In the genomic region with DNA sequence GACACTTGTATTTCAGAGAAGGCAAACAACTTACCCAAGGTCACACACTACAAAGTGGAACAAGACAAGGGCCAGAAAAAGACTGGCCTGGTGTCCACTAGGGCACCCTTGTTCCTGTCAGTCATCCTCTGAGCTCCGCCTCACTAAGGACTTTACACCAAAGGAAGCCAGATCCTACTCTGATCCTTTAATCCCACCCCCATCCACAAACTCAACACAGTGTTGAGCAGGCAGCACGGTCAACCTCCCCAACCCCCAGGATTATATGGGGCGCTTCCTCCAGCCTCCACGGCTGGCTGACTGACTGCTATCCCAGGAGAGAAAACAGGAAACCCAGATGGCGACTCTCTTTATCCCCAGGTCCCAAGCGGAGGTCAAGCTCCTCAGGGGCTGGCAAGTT, we compare ENCODE assay signal across 9 mouse cellular contexts. TPM values are rescaled to one million over a fixed set of nuclear protein-coding genes. Genes with fewer than 3 reads are reported as not detected.
DNase-seq lines count a peak whose midpoint lies in the region; ATAC-seq and TF ChIP-seq lines count a peak whose summit lies in the region.
"Had no signal": no experiment of that assay in that cellular context is flagged by ENCODE, and none has a peak within 500 bp of the region (broad histone marks: within the 10 kb centered on the region; RNA-seq: fewer than 3 reads in every experiment).

No protein-coding gene starts in this region.

- H3K4me3 ChIP-seq in heart, adult 2 months = no peak overlapping the region; the same call in 1 of the 2 replicates
- H3K4me3 ChIP-seq in brown adipose tissue, adult 24 weeks (ENCODE audit: insufficient read depth, low read depth, low read length) = 0 out of 2 replicates have a peak overlapping the region, but pooled peaks have one; percentile 17
- peak overlapping the region; percentile 14 for H3K4me3 ChIP-seq in hindbrain, embryonic 12.5 days
- H3K4me3 ChIP-seq in midbrain, embryonic 10.5 days = peak overlapping the region; percentile 43
- H3K4me3 ChIP-seq in gastrocnemius, adult 2 months = no peak overlapping the region

- peak in 1 of 2 experiments; percentile 18 for DNase-seq in heart, adult 2 months
- no peak for DNase-seq in heart, postnatal 25 days (ENCODE audit: low spot score)
- peak; percentile 29 for DNase-seq in midbrain, embryonic 10.5 days (ENCODE audit: low spot score)
- DNase-seq in gastrocnemius, postnatal 4 days (ENCODE audit: low spot score in 2 of 2) = no peak
- DNase-seq in gastrocnemius, adult 2 months = no peak
- no peak for DNase-seq in left cerebral cortex, adult 11 months (ENCODE audit: low spot score)
- DNase-seq: gastrocnemius, postnatal 10 days had no signal

- 4% methylated on average over 6 of the region's 6 CpGs for WGBS in heart, adult 2 months
- WGBS in hindbrain, embryonic 12.5 days = 9% methylated on average over 6 of the region's 6 CpGs
- WGBS in midbrain, embryonic 10.5 days = 3% methylated on average over 6 of the region's 6 CpGs

- H3K9me3 ChIP-seq in hindbrain, embryonic 12.5 days (replicated peaks) = no peaks in the 10 kb centered on the region
- H3K9me3 ChIP-seq in midbrain, embryonic 10.5 days (replicated peaks) = no peaks in the 10 kb centered on the region

- intact Hi-C loops in heart, adult 2 months (cut with DNase I) = no loop called here
- intact Hi-C loops in heart, postnatal 25 days (cut with DNase I) = no loop called here
- intact Hi-C loops in gastrocnemius, adult 2 months (cut with DNase I) = no loop called here

- no peaks in the 10 kb centered on the region for H3K79me2 ChIP-seq in heart, adult 2 months (replicated peaks; ENCODE audit: control insufficient read depth, insufficient read depth, low read length)

- no peak for ATAC-seq in hindbrain, embryonic 12.5 days (ENCODE audit: low FRiP score)

- peak overlapping the region; percentile 48 for H3K4me2 ChIP-seq in hindbrain, embryonic 12.5 days (replicated peaks)

- TF ChIP-seq CTCF in heart, adult 2 months (IDR thresholded peaks at IDR 0.05) = 0 out of 2 replicates have a peak, but pooled peaks have one; percentile 6
- TF ChIP-seq CTCF in gastrocnemius, adult 2 months (IDR thresholded peaks at IDR 0.05) = no peak

- no peaks in the 10 kb centered on the region for H3K36me3 ChIP-seq in heart, adult 2 months (ENCODE audit: control insufficient read depth, insufficient read depth, low read length)
- H3K36me3 ChIP-seq in hindbrain, embryonic 12.5 days = no peaks in the 10 kb centered on the region
- no peaks in the 10 kb centered on the region for H3K36me3 ChIP-seq in midbrain, embryonic 10.5 days

- peaks cover 1% of the 10 kb centered on the region; the same call in 1 of the 2 replicates for H3K4me1 ChIP-seq in heart, adult 2 months (ENCODE audit: control insufficient read depth, insufficient read depth, low read length)
- H3K4me1 ChIP-seq in brown adipose tissue, adult 24 weeks (ENCODE audit: control insufficient read depth, insufficient read depth, insufficient read length, low read length) = peaks cover 5% of the 10 kb centered on the region; the same call in 1 of the 2 replicates
- peaks cover 34% of the 10 kb centered on the region for H3K4me1 ChIP-seq in hindbrain, embryonic 12.5 days
- H3K4me1 ChIP-seq in midbrain, embryonic 10.5 days = peaks cover 58% of the 10 kb centered on the region

- no peak for TF ChIP-seq EP300 in heart, adult 2 months (IDR thresholded peaks at IDR 0.05; ENCODE audit: insufficient read depth, low read depth, low read length)

- H3K27ac ChIP-seq in heart, adult 2 months = no peak overlapping the region
- no peak overlapping the region for H3K27ac ChIP-seq in brown adipose tissue, adult 24 weeks (replicated peaks; ENCODE audit: low read depth, low read length)
- no peak overlapping the region for H3K27ac ChIP-seq in hindbrain, embryonic 12.5 days
- H3K27ac ChIP-seq in midbrain, embryonic 10.5 days (replicated peaks) = 0 out of 2 replicates have a peak overlapping the region, but pooled peaks have one; percentile 13
- no peak overlapping the region for H3K27ac ChIP-seq in gastrocnemius, adult 2 months

- TF ChIP-seq POLR2A in heart, adult 2 months (IDR thresholded peaks at IDR 0.05; ENCODE audit: insufficient read depth, low read depth, low read length) = no peak

- peaks cover 2% of the 10 kb centered on the region; the same call in 1 of the 2 replicates for H3K27me3 ChIP-seq in heart, adult 2 months (ENCODE audit: control insufficient read depth, insufficient read depth, low read length)
- H3K27me3 ChIP-seq in hindbrain, embryonic 12.5 days = peaks cover 78% of the 10 kb centered on the region
- H3K27me3 ChIP-seq in midbrain, embryonic 10.5 days (ENCODE audit: low read depth, poor library complexity, severe bottlenecking) = peaks cover 85% of the 10 kb centered on the region

- no peak overlapping the region for H3K9ac ChIP-seq in heart, adult 2 months (ENCODE audit: low read depth, low read length)
- no peak overlapping the region for H3K9ac ChIP-seq in hindbrain, embryonic 12.5 days

RNA-seq across cellular contexts. Expression of a gene that starts 3.4 kb away (rescaled TPM):
- total RNA-seq in heart, adult 2 months (2021) = 1 to 10 TPM; 3.6 to 3.8 TPM
- polyA plus RNA-seq in heart, adult 2 months (2012; rRNA removed) = 2.6 and 6.1 TPM in 2 replicates
- 1 to 10 TPM; 1.8 to 4.0 TPM for total RNA-seq in heart, postnatal 25 days (2021)
- 1.5 TPM in 1 of 2 replicates, not detected in the other for polyA plus RNA-seq in brown adipose tissue, adult 24 weeks (2012; ENCODE audit: insufficient read depth, insufficient read length, missing spikeins)
- polyA plus RNA-seq in hindbrain, embryonic 12.5 days (2016; fragmentation: Nextera tagmentation; extraction: Ambion mirVana) = 5.2 and 6.4 TPM in 2 replicates
- 1.4 and 1.8 TPM in 2 replicates for polyA plus RNA-seq in midbrain, embryonic 10.5 days (2016; fragmentation: Nextera tagmentation; extraction: Ambion mirVana)
- under 1 TPM; 0.37 to 0.80 TPM for total RNA-seq in gastrocnemius, postnatal 4 days (2021)
- under 1 TPM; 0.28 to 0.41 TPM for total RNA-seq in gastrocnemius, adult 2 months (2021)

RNA-seq across cellular contexts. Expression of a gene that starts 44.4 kb away (rescaled TPM):
- total RNA-seq in heart, adult 2 months (2021) = 1 to 10 TPM; 2.1 to 2.3 TPM
- polyA plus RNA-seq in heart, adult 2 months (2012; rRNA removed) = 3.7 and 6.7 TPM in 2 replicates
- 1 to 10 TPM; 1.5 to 2.2 TPM for total RNA-seq in heart, postnatal 25 days (2021)
- polyA plus RNA-seq in brown adipose tissue, adult 24 weeks (2012; ENCODE audit: insufficient read depth, insufficient read length, missing spikeins) = 2.6 and 3.5 TPM in 2 replicates
- 9.1 and 12.0 TPM in 2 replicates for polyA plus RNA-seq in hindbrain, embryonic 12.5 days (2016; fragmentation: Nextera tagmentation; extraction: Ambion mirVana)
- 22.4 and 26.1 TPM in 2 replicates for polyA plus RNA-seq in midbrain, embryonic 10.5 days (2016; fragmentation: Nextera tagmentation; extraction: Ambion mirVana)
- total RNA-seq in gastrocnemius, postnatal 4 days (2021) = 1 to 10 TPM; 5.6 to 7.8 TPM
- total RNA-seq in gastrocnemius, adult 2 months (2021) = 10 to 100 TPM in 1 of 2 experiments, 1 to 10 TPM in 1; 6.3 to 11.6 TPM

RNA-seq across cellular contexts. Expression of a gene that starts 53.3 kb away (rescaled TPM):
- total RNA-seq in heart, adult 2 months (2021) = 10 to 100 TPM; 62.6 to 79.1 TPM
- 101 and 141 TPM in 2 replicates for polyA plus RNA-seq in heart, adult 2 months (2012; rRNA removed)
- total RNA-seq in heart, postnatal 25 days (2021) = 10 to 100 TPM; 70.7 to 86.6 TPM
- 18.5 and 18.6 TPM in 2 replicates for polyA plus RNA-seq in brown adipose tissue, adult 24 weeks (2012; ENCODE audit: insufficient read depth, insufficient read length, missing spikeins)
- polyA plus RNA-seq in hindbrain, embryonic 12.5 days (2016; fragmentation: Nextera tagmentation; extraction: Ambion mirVana) = 20.7 and 21.2 TPM in 2 replicates
- 22.1 and 24.7 TPM in 2 replicates for polyA plus RNA-seq in midbrain, embryonic 10.5 days (2016; fragmentation: Nextera tagmentation; extraction: Ambion mirVana)
- total RNA-seq in gastrocnemius, postnatal 4 days (2021) = 10 to 100 TPM; 29.4 to 29.7 TPM
- total RNA-seq in gastrocnemius, adult 2 months (2021) = 10 to 100 TPM; 26.4 to 30.2 TPM

RNA-seq across cellular contexts. Expression of a gene that starts 56.3 kb away (rescaled TPM):
- 100 to 1,000 TPM; 106 to 129 TPM for total RNA-seq in heart, adult 2 months (2021)
- polyA plus RNA-seq in heart, adult 2 months (2012; rRNA removed) = 123 and 136 TPM in 2 replicates
- total RNA-seq in heart, postnatal 25 days (2021) = 100 to 1,000 TPM in 1 of 2 experiments, 10 to 100 TPM in 1; 99.8 to 103 TPM
- polyA plus RNA-seq in brown adipose tissue, adult 24 weeks (2012; ENCODE audit: insufficient read depth, insufficient read length, missing spikeins) = 125 and 134 TPM in 2 replicates
- 35.0 and 35.8 TPM in 2 replicates for polyA plus RNA-seq in hindbrain, embryonic 12.5 days (2016; fragmentation: Nextera tagmentation; extraction: Ambion mirVana)
- 56.4 and 64.0 TPM in 2 replicates for polyA plus RNA-seq in midbrain, embryonic 10.5 days (2016; fragmentation: Nextera tagmentation; extraction: Ambion mirVana)
- total RNA-seq in gastrocnemius, postnatal 4 days (2021) = 10 to 100 TPM; 48.9 to 51.4 TPM
- 10 to 100 TPM; 42.0 to 57.7 TPM for total RNA-seq in gastrocnemius, adult 2 months (2021)

Comparison
In these comparisons a context has a peak if more than half of its experiments do, and no peak if none do; other contexts are left out.
1. H3K4me3 ChIP-seq: peak in brown adipose tissue, adult 24 weeks (single experiment), hindbrain, embryonic 12.5 days (single experiment) and midbrain, embryonic 10.5 days (single experiment); none in heart, adult 2 months (single experiment) and gastrocnemius, adult 2 months (single experiment).